Mouse (Mus musculus): Measurements from ENCODE around the gene Mettl21c. TPM values are rescaled to one million over a fixed set of nuclear protein-coding genes. Genes with fewer than 3 reads are reported as not detected.
"Not testable (repeated sequence)": the region's sequence is repeated elsewhere in the genome, so short reads cannot be mapped to it uniquely, and the experiment has no call there.

The Mettl21c gene
- total RNA-seq (2017): 0.25 and 0.58 TPM in 2 replicates

DNA sequence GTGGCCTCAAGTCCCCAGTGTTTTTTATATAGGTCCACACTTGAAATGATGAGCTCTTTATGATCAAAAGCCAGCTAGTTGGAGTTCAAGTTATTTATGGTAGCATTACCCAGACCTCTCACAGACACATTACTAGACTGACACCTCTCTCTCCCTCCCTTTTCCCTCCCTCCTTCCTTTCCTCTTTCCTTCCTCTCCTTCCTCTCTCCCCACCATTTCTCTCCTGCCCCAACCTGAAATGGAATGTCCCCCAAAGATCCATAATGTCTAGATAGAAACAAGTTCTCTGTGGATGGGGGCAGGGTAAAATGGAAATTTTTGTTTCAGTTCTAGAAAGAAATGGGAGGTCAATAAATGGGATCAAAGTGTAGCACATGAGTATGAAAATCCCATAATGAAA is at the start of gene Mettl21c:
Gene Mettl21c, minus strand, starts transcription at position 101 of the 400 bp plus-strand sequence.
- ATAC-seq (ENCODE audit: extremely low read depth, insufficient number of reproducible peaks, low FRiP score, poor library complexity, severe bottlenecking): no peak

GRCm38 (mm10) chr1:44064625-44065024 is 44.8 kb upstream of the Mettl21c start:
- peak; percentile 81 for ATAC-seq (ENCODE audit: extremely low read depth, insufficient number of reproducible peaks, low FRiP score, poor library complexity, severe bottlenecking)

GRCm38 (mm10) chr1:44063439-44063838 is 43.6 kb upstream of the Mettl21c start:
- no peak for ATAC-seq (ENCODE audit: extremely low read depth, insufficient number of reproducible peaks, low FRiP score, poor library complexity, severe bottlenecking)

GRCm38 (mm10) chr1:44061836-44062235 is 42.0 kb upstream of the Mettl21c start, which contains the start of gene Gm8251:
Gene Gm8251 (minus strand): TSS chr1:44061936.
- no peak for ATAC-seq (ENCODE audit: extremely low read depth, insufficient number of reproducible peaks, low FRiP score, poor library complexity, severe bottlenecking)

DNA sequence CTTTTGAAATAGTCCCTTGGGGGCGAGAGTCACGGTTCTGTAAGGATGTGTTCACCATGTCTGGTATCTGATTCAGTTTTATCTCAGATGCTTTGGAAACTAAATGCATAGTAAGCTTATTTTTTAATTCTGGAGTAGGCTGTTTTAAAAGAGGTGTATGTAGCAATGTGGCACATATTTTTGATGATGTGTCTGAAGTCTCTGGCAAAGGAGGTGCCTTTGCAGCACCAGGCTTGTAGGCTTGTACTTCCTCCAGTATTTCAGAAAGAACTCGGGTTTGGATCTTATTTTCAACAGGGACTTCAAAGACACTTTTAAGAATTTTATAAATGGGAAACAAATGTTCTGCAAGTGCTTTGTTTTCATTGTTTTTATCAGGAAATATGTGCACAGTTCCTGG is 38.0 kb upstream of the Mettl21c start:
- no peak for ATAC-seq (ENCODE audit: extremely low read depth, insufficient number of reproducible peaks, low FRiP score, poor library complexity, severe bottlenecking)

DNA sequence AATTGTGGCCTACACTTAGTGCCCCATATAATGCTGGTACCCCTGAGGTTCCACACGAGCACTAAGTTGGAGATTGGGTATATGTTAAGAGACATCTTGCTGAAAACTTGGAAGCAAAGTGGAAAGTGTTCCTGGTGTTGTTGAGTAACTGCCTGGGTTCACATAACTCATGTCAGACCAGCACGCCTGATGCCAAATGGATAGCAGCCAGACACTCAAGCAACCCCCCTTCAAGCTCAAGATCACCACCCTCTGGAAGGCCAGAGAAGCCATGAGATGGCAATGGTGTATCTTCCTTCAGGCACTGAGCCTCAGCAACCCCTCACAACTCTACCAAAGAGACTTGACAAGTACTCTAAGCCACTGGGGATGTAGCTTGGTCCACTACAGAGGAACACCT is 26.7 kb upstream of the Mettl21c start:
- ATAC-seq (ENCODE audit: extremely low read depth, insufficient number of reproducible peaks, low FRiP score, poor library complexity, severe bottlenecking): no peak

DNA sequence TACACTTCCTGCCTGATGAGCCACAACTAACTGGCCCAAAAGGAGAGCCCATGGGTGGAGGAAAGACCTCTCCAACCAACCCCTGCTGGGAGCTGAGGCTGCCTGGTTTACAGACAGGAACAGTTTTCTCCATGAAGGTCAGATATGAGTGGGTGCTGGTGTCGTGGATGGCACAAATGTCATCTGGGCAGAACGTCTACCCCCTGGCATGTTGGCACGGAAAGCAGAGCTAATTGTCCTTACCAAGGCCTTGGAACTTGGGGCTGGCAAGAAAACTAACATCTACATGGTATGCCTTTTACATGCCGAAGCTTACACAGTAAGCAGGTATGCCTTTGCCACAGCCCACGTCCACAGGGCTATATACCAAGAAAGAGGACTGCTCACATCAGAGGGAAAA is 25.9 kb upstream of the Mettl21c start:
- not testable (repeated sequence) for ATAC-seq (ENCODE audit: extremely low read depth, insufficient number of reproducible peaks, low FRiP score, poor library complexity, severe bottlenecking)

DNA sequence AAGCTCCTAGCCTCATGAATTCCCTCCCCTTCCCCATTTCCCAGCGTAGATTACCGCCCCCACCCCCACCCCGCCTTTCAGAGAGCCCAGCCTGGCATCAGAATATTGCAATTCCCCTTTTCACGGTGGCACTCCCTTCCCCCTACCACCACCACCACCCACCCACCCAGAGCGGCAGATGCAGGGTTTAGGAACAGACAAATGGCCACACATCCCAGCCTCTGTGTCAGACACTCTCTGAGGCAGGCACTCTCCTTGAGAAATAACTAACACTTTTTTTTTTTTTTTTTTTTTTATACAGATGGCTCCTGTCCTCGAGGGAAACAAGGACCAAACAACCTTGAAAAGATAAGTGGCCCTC is 22.7 kb upstream of the Mettl21c start:
- no peak for ATAC-seq (ENCODE audit: extremely low read depth, insufficient number of reproducible peaks, low FRiP score, poor library complexity, severe bottlenecking)

- peak; percentile 81 for ATAC-seq (ENCODE audit: extremely low read depth, insufficient number of reproducible peaks, low FRiP score, poor library complexity, severe bottlenecking)
Observed at GRCm38 (mm10) chr1:44041797-44042554, 22.1 kb upstream of the Mettl21c start.

DNA sequence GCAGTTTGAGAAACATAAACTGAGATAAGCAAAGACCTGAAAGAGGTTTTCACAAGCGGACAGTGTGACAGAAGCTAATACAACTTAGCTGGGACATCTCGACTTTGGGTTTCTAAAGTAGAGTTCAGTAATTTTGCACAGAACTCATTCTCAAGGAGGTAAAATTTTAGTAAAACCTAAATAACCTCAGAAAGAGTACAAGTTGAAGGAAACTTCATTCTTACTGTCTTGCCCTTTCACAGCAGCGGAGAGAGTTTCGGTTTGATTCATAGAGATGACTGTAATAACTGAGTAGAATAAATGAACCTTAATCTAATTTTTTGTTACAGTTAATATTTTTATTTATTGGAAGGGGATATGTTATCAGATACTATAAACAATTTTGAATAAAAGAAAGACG is 13.1 kb upstream of the Mettl21c start:
- no peak for ATAC-seq (ENCODE audit: extremely low read depth, insufficient number of reproducible peaks, low FRiP score, poor library complexity, severe bottlenecking)

- no peak for ATAC-seq (ENCODE audit: extremely low read depth, insufficient number of reproducible peaks, low FRiP score, poor library complexity, severe bottlenecking)
Observed at GRCm38 (mm10) chr1:44032213-44032612, 12.4 kb upstream of the Mettl21c start.

- no peak for ATAC-seq (ENCODE audit: extremely low read depth, insufficient number of reproducible peaks, low FRiP score, poor library complexity, severe bottlenecking)
Observed at GRCm38 (mm10) chr1:44027651-44028050, 7.8 kb upstream of the Mettl21c start.

DNA sequence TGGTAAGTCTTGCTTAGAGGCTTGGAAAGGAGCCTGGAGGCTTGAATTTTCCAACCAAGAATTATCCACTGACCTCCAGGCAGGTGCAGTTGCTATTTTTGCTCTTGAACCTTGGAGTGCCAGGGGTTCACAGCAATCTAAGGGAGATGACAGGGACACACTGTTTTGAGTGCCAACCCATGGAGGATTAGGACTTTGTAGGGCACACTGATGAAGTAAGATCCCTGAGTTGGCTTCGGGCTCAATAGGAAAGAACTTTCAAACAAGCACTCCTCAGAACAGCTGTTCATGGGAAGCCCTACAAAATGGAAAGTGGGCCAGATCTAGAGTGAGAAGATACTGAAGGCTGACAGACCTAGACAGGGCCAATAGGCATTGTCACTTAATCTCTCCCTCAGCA is 2.8 kb upstream of the Mettl21c start:
- ATAC-seq (ENCODE audit: extremely low read depth, insufficient number of reproducible peaks, low FRiP score, poor library complexity, severe bottlenecking): no peak

DNA sequence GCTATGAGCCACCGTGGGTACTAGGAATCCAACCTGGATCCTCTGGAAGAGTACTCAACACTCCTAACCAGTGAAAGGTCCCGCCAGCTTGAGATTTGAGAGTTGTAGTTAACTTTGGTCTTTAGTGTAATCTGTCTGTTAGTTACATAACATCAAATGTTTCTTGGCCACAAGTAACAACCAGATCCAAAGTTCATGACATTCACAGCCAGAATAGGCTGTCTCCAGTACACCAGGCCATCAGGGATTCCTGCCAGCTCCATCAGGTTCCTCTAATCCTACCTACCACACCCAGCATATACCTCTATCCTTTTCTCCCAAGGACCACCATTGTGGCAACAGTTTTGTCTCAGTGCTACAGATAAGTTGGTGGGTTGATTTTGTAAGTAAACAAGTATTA is 4.3 kb downstream of the Mettl21c start:
- no peak for ATAC-seq (ENCODE audit: extremely low read depth, insufficient number of reproducible peaks, low FRiP score, poor library complexity, severe bottlenecking)

GRCm38 (mm10) chr1:44004513-44004912 is 15.3 kb downstream of the Mettl21c start:
- ATAC-seq (ENCODE audit: extremely low read depth, insufficient number of reproducible peaks, low FRiP score, poor library complexity, severe bottlenecking): no peak

GRCm38 (mm10) chr1:43996914-43997589 is 22.8 kb downstream of the Mettl21c start:
- ATAC-seq (ENCODE audit: extremely low read depth, insufficient number of reproducible peaks, low FRiP score, poor library complexity, severe bottlenecking): no peak

DNA sequence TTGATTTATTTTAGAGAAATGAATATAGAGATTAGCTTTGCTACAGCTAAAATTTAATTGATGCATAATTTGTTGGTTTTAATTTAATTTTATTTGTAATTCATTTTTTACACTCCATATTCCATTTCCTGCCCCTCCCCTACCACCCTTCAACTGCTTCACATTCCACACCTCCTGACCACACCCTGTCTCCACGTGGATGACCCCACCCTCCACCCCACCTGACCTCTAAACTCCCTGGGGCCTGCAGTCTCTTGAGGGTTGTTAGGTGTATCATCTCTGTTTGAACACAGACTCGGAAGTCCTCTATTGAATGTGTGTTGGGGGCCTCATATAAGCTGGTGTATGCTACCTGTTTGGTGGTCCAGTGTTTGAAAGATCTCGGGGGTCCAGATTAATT is 48.7 kb downstream of the Mettl21c start:
- ATAC-seq (ENCODE audit: extremely low read depth, insufficient number of reproducible peaks, low FRiP score, poor library complexity, severe bottlenecking): no peak

- no peak for ATAC-seq (ENCODE audit: extremely low read depth, insufficient number of reproducible peaks, low FRiP score, poor library complexity, severe bottlenecking)
Observed at GRCm38 (mm10) chr1:43969361-43969760, 50.5 kb downstream of the Mettl21c start.

DNA sequence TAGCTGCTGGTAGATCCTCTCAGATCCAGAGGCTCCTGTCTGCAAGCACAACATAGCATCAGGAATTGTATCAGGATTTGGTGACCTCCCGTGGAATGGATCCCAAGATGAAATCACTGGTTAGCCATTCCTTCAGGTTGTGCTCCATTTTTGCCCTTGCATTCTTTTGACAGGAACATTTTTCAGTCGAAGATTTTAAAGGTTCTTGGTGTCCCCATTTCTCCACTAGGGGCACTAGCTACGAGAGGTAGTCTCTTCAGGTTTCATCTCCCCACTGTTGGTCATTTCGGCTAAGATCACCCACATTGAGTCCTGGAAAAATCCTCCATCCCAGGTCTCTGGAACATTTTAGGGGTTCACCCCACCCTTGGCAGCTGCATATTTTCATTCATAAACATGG is 53.1 kb downstream of the Mettl21c start:
- no peak for ATAC-seq (ENCODE audit: extremely low read depth, insufficient number of reproducible peaks, low FRiP score, poor library complexity, severe bottlenecking)

DNA sequence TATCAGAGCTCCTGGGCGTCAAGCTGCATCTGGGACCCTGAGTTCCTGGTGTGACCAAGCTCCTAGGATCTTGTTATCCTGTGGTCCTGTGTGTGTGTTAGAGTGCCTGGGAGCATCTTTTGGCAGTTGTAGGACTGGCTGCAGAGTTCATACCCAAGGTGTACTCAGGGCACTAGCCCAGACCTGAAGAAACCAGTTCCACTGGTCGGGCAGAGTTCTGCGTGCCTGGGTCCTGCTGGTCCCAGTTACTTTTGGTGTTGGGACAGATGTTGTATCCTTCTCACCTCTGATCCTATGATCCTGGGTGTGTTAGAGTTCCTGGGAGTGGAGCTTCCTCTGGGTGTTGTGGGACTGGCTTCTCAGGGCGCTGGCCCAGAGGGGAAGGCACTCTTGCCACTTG is 55.5 kb downstream of the Mettl21c start:
- ATAC-seq (ENCODE audit: extremely low read depth, insufficient number of reproducible peaks, low FRiP score, poor library complexity, severe bottlenecking): no peak
